Mouse (Mus musculus): ENCODE results near the gene Zfp963. TPM values are rescaled to one million over a fixed set of nuclear protein-coding genes. Genes with fewer than 3 reads are reported as not detected.

Zfp963 gene
- total RNA-seq (2022): 1 to 10 TPM; 2.6 to 3.9 (median 3.2) TPM

- peak; percentile 93 for DNase-seq (ENCODE audit: low spot score in 2 of 2)
Measured at GRCm38 (mm10) chr8:69749544-69750454, at the start of gene Zfp963. Zfp963 (minus strand) TSS chr8:69749970.

- no peak for DNase-seq (ENCODE audit: low spot score in 2 of 2)
Measured at GRCm38 (mm10) chr8:69799261-69799660, 49.5 kb upstream of the Zfp963 start.

- DNase-seq (ENCODE audit: low spot score in 2 of 2): no peak
Measured at GRCm38 (mm10) chr8:69797661-69798060, 47.9 kb upstream of the Zfp963 start.

- no peak for DNase-seq (ENCODE audit: low spot score in 2 of 2)
Measured at GRCm38 (mm10) chr8:69796721-69797345, 47.1 kb upstream of the Zfp963 start.

- DNase-seq (ENCODE audit: low spot score in 2 of 2): no peak
Measured at GRCm38 (mm10) chr8:69794901-69795300, 45.1 kb upstream of the Zfp963 start.

- no peak for DNase-seq (ENCODE audit: low spot score in 2 of 2)
Measured at GRCm38 (mm10) chr8:69794096-69794495, 44.3 kb upstream of the Zfp963 start.

GRCm38 (mm10) chr8:69793666-69794065 lies 43.9 kb upstream of the Zfp963 start:
- DNase-seq (ENCODE audit: low spot score in 2 of 2): no peak

GRCm38 (mm10) chr8:69791415-69792068 lies 41.8 kb upstream of the Zfp963 start:
- peak in 1 of 2 experiments; percentile 9 for DNase-seq (ENCODE audit: low spot score in 2 of 2)

- peak; percentile 63 to 76 for DNase-seq (ENCODE audit: low spot score in 2 of 2)
Measured at GRCm38 (mm10) chr8:69790773-69791367, 41.1 kb upstream of the Zfp963 start, which contains the start of the genes Atp13a1 and Zfp866. Atp13a1 (plus strand) TSS chr8:69791163. Zfp866 (minus strand) TSS chr8:69791178.

- DNase-seq (ENCODE audit: low spot score in 2 of 2): no peak
Measured at GRCm38 (mm10) chr8:69790364-69790763, 40.6 kb upstream of the Zfp963 start.

GRCm38 (mm10) chr8:69789731-69790130 lies 40.0 kb upstream of the Zfp963 start:
- DNase-seq (ENCODE audit: low spot score in 2 of 2): no peak

- DNase-seq (ENCODE audit: low spot score in 2 of 2): no peak
Measured at GRCm38 (mm10) chr8:69789105-69789504, 39.3 kb upstream of the Zfp963 start.

- DNase-seq (ENCODE audit: low spot score in 2 of 2): no peak
Measured at GRCm38 (mm10) chr8:69777111-69777510, 27.3 kb upstream of the Zfp963 start.

GRCm38 (mm10) chr8:69775149-69775534 lies 25.4 kb upstream of the Zfp963 start:
- DNase-seq (ENCODE audit: low spot score in 2 of 2): no peak

GRCm38 (mm10) chr8:69774503-69775148 lies 24.9 kb upstream of the Zfp963 start, which contains the start of gene Gm20422:
Gm20422 (minus strand) TSS chr8:69774886.
- DNase-seq (ENCODE audit: low spot score in 2 of 2): peak; percentile 75 to 84

- DNase-seq (ENCODE audit: low spot score in 2 of 2): no peak
Measured at GRCm38 (mm10) chr8:69772106-69772505, 22.3 kb upstream of the Zfp963 start.

- DNase-seq (ENCODE audit: low spot score in 2 of 2): no peak
Measured at GRCm38 (mm10) chr8:69771221-69771620, 21.5 kb upstream of the Zfp963 start.

- DNase-seq (ENCODE audit: low spot score in 2 of 2): no peak
Measured at GRCm38 (mm10) chr8:69761814-69762445, 12.2 kb upstream of the Zfp963 start.

GRCm38 (mm10) chr8:69758316-69758715 lies 8.5 kb upstream of the Zfp963 start:
- DNase-seq (ENCODE audit: low spot score in 2 of 2): no peak

- no peak for DNase-seq (ENCODE audit: low spot score in 2 of 2)
Measured at GRCm38 (mm10) chr8:69752437-69752836, 2.7 kb upstream of the Zfp963 start.
